Mouse (Mus musculus): ENCODE results near the gene Mrgpra3. TPM values are rescaled to one million over a fixed set of nuclear protein-coding genes. Genes with fewer than 3 reads are reported as not detected.

Mrgpra3 gene
- not detected for total RNA-seq (2023)

GRCm38 (mm10) chr7:47601272-47601671 lies at the start of gene Mrgpra3:
Gene Mrgpra3 (minus strand): TSS chr7:47601372.

Other genes with a start within 250 kb of the Mrgpra3 start
- gene Mrgpra1, start 247.1 kb downstream of the Mrgpra3 start, total RNA-seq (2023) = not detected
- gene Mrgpra2a, start 149.2 kb downstream of the Mrgpra3 start, total RNA-seq (2023) = 100 to 1,000 TPM in 1 of 2 experiments, 10 to 100 TPM in 1; 79.8 to 103 TPM
- 100 to 1,000 TPM; 485 to 580 TPM for gene Mrgpra2b, start 72.5 kb downstream of the Mrgpra3 start, total RNA-seq (2023)

Data from neutrophil, adult 59 days (primary cell).